Mouse (Mus musculus): ENCODE data around the gene Ssmem1.

Gene Ssmem1

DNA sequence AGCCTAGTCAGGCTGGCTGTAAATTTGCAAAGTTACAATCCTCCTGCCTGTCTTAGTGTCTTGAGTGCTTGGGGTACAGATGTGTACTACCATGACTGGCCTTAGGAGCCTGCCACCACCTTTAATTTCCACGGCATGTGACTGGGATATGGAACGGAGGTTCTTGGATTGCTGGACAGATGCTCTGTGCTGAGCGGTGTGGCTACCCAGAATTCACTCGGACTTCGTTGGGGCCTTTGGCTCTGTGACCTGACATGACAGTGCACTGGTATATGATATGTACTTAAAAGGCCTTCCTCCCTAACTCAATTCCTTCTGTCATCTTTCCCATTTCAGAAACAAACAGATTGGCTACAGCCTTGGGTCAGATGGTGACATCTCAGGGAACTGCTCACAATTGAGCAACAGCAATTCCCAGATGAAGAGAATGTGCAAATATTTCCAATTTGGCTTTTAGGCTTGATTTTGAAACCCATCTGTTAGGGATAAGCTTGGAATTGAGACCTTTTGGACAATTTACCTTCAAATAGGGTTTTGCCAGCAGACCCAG lies 45.0 kb downstream of the Ssmem1 start:
- no peak for DNase-seq

DNA sequence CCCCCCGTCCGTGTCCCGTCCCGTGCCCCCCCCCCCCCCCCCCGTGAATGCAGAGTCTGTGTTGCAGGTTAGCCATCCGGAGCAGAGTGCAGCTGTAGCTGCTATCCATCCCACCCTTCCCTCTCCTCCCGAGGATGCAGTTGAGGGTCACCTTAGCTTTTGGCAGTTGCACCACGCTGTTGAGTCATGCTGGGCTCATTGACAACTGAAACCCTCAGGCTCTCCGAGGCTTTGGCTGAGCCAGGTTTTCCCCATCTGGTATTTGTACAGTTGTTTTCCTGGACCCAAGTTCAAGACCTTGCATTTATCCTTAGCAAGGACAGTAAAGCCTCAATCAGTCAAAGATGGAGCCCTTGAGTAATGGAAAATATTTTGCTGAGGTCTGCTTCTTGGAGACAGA lies 46.4 kb downstream of the Ssmem1 start:
- DNase-seq = no peak

DNA sequence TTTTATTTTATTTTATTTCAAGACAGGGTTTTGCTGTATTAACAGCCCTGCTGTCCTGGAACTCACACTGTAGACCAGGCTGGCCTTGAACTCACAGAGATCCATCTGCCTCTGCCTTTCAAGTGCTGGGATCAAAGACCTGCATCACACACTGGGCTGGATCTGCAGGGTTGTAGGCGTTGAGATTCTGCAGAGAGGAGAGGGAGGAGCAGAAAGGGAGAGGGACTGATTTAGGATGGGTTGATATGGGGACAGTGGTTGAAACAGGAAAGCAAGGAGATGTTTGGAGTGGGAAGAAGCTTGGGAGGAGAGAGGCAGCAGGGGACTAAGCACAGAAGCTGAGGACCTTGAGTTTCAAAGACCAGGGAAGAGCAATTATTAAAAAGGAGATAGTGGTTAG lies 50.1 kb downstream of the Ssmem1 start:
- no peak for DNase-seq

DNA sequence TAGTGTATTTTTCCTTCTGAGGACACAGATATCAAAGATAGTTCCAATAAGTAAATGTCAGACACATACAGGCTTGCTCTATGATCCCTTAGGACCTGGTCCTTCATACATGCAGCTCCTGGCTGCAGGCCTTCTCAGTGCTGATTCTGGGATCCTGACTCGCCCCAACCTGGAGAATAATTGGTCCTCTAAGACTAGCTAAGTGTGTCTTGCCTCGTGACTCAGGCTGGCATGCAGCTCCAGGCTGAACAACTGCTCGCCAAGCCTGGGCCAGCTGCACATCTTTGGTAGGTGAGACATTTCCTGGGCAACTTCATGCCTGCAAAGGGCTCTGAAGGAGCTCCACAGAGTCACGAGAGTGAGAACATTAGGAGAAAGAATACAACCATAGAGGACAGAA lies 52.5 kb downstream of the Ssmem1 start:
- DNase-seq = no peak

DNA sequence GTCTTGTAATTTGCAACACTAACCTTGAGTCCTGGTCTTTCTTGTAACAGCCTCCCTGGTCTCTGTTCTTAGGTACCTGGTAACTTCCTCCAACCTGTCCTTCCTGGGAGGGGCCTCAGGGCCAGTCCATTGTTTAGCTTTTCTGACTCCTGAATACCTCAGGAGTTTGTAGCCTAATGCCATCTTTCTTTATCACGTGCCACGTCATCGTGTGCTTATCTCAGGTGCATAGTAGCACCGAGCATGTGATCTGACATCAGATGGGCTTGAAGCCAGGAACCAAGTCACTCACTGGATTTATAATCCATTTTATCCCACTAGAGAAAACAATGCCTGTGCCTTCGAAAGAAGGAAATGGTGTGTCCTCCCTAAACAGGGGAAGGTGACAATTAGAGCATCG lies 53.9 kb downstream of the Ssmem1 start:
- no peak for DNase-seq

DNA sequence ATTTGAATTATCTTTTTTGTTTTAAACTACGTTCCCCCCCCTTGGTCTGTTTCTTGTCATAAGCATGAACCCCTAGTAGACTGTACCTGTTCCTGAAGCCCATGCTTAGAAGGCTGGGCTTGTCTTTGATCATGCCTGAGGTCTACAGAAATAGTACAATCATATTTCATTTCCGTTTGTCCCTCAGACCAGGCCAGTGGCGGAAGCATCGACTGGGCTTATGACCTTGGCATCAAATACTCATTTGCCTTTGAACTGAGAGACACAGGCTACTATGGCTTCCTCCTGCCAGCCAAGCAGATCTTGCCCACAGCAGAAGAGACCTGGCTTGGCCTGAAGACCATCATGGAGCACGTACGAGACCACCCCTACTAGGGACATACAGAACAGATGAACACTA lies 54.4 kb downstream of the Ssmem1 start:
- no peak for DNase-seq

DNA sequence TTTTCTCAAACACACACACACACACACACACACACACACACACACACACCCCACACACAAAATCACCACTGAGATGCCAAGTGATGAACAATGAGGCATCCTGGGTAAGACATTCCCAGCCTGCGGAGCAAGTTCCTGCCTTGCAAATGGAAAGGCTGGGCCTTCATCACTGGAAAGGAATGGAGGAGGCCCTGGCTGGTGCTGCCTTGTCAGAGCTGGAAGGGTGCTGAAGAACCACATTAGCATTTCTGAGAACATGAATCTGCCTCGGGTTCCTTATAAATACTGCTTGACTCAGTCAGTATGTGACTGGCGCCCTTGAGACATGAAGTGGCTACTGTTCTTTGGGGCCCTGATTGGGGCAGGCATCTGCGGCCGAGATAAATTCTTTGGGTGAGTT lies 58.4 kb downstream of the Ssmem1 start, which contains the start of gene Cpa4:
Cpa4 (plus strand) TSS at position 301 of the 400 bp plus-strand sequence.
- DNase-seq = no peak

DNA sequence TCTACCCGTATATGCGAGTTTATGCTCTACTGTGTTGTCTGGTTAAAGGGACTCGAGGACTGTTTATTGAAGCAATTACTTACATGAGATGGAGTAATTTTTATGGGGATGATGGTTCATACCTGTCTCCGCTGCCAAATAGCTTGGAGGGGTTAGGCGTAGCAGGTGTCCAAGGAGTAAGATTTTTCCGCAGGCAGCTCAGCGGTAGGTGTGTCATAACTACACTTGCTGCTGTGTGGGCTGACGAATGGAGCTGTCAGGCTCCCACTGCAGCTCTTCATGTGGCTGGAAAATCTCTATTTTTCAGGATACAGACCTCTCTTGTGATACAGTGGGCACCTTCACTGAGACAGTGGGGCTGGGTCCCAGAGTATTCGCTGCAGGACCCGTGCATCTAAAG lies 59.7 kb downstream of the Ssmem1 start:
- DNase-seq = no peak
